Comparison of ENCODE assay signal across 15 mouse cellular contexts in genomic region chr12:81748021-81748576, GRCm38 (mm10). TPM values are rescaled to one million over a fixed set of nuclear protein-coding genes. Genes with fewer than 3 reads are reported as not detected.
A peak's percentile ranks its signal among the peaks of the same experiment; 100 is the strongest.
DNase-seq lines count a peak whose midpoint lies in the region; ATAC-seq and TF ChIP-seq lines count a peak whose summit lies in the region.
"Had no signal": no experiment of that assay in that cellular context is flagged by ENCODE, and none has a peak within 500 bp of the region (broad histone marks: within the 10 kb centered on the region; RNA-seq: fewer than 3 reads in every experiment).

No protein-coding gene starts in this region.

- no peak for DNase-seq in frontal cortex, postnatal 14 days (ENCODE audit: low spot score in 2 of 2)
- DNase-seq in Patski (ENCODE audit: low read depth, low spot score): no peak
- DNase-seq in lung, postnatal 36 days: peak; percentile 62
- no peak for DNase-seq in natural killer cell, adult 2 months (ENCODE audit: low spot score in 2 of 2)
- DNase-seq in spleen, postnatal 10 days (ENCODE audit: low spot score in 2 of 2): no peak
- DNase-seq: layer of hippocampus, adult 9-11 months; liver had no signal

- 50% methylated on average over 4 of the region's 4 CpGs for WGBS in intestine, embryonic 16.5 days

- peaks cover 17% of the 10 kb centered on the region; the same call in 1 of the 2 replicates for H3K4me1 ChIP-seq in intestine, embryonic 16.5 days (ENCODE audit: control insufficient read depth, insufficient read depth, low read length)
- H3K4me1 ChIP-seq: heart, embryonic 15.5 days; hindbrain, embryonic 10.5 days had no signal

- H3K79me2 ChIP-seq in C2C12 (ENCODE audit: control insufficient read depth, insufficient read depth): no peaks in the 10 kb centered on the region

- H3K27me3 ChIP-seq in C2C12 (ENCODE audit: control insufficient read depth, insufficient read depth, insufficient read length) (no peaks in the 10 kb centered on the region), Patski (no peaks in the 10 kb centered on the region)
- no peaks in the 10 kb centered on the region for H3K27me3 ChIP-seq in intestine, embryonic 16.5 days (replicated peaks; ENCODE audit: control insufficient read depth, insufficient read depth, low read length)

- peak; percentile 24; the same call in 1 of the 2 replicates for ATAC-seq in frontal cortex, adult (ENCODE audit: low TSS enrichment)
- peak; percentile 70 for ATAC-seq in Patski
- no peak for ATAC-seq in intestine, embryonic 16.5 days
- ATAC-seq: CD4-positive, CD25-positive, alpha-beta regulatory T cell, adult 4 months had no signal

- in situ Hi-C loops in Patski (cut with MboI; ENCODE audit: low pct_unique_long_range_greater_than_20kb): no loop called here

- H3K36me3 ChIP-seq in C2C12 (ENCODE audit: control insufficient read depth, insufficient read depth): no peaks in the 10 kb centered on the region
- H3K36me3 ChIP-seq in intestine, embryonic 16.5 days (ENCODE audit: control insufficient read depth, insufficient read depth, low read length): no peaks in the 10 kb centered on the region
- H3K36me3 ChIP-seq: heart, embryonic 15.5 days; hindbrain, embryonic 10.5 days had no signal

- no peak for TF ChIP-seq CTCF in C2C12 (IDR thresholded peaks at IDR 0.05; ENCODE audit: control insufficient read depth, insufficient read depth, insufficient read length)
- no peak for TF ChIP-seq CTCF in Patski (IDR thresholded peaks at IDR 0.05)

- no peak overlapping the region for H3K9ac ChIP-seq in intestine, embryonic 16.5 days (ENCODE audit: low read depth, low read length)
- H3K9ac ChIP-seq: heart, embryonic 15.5 days had no signal

- no peak overlapping the region for H3K4me3 ChIP-seq in C2C12 (ENCODE audit: insufficient read depth, poor library complexity, severe bottlenecking)
- H3K4me3 ChIP-seq in intestine, embryonic 16.5 days (ENCODE audit: low read length): no peak overlapping the region
- H3K4me3 ChIP-seq: forebrain, embryonic 10.5 days; heart, embryonic 15.5 days; hindbrain, embryonic 10.5 days had no signal

- H3K4me2 ChIP-seq in intestine, embryonic 16.5 days (ENCODE audit: low read depth, low read length): no peak overlapping the region
- H3K4me2 ChIP-seq: heart, embryonic 15.5 days; midbrain, embryonic 11.5 days had no signal

- POLR2A ChIA-PET in Patski (lab: Charles Lee): interaction anchor here (0.9 kb wide), 1 partner anchor 30 kb away, joined by 3 read pairs; no protein-coding TSS in a partner anchor

- H3ac ChIP-seq in C2C12 (ENCODE audit: control insufficient read depth, insufficient read length, low read depth): no peak overlapping the region

- CTCF ChIA-PET in Patski (lab: Charles Lee): interaction anchor here (0.9 to 2.3 kb wide), 4 partner anchors 9 to 41 kb away, joined by 3 to 7 read pairs (median 4); no protein-coding TSS in a partner anchor

- no peaks in the 10 kb centered on the region for H3K79me3 ChIP-seq in C2C12 (ENCODE audit: low read depth)

- no peak overlapping the region for H3K27ac ChIP-seq in intestine, embryonic 16.5 days (ENCODE audit: low read length)
- H3K27ac ChIP-seq: forebrain, embryonic 10.5 days; heart, embryonic 15.5 days had no signal

- H3K9me3 ChIP-seq in intestine, embryonic 16.5 days (ENCODE audit: control insufficient read depth, low read length): no peaks in the 10 kb centered on the region
- H3K9me3 ChIP-seq: forebrain, embryonic 10.5 days; heart, embryonic 15.5 days; hindbrain, embryonic 10.5 days had no signal

TF ChIP-seq in C2C12, 6 proteins besides CTCF, POLR2A, EP300 and RAD21:
- peak; percentile 59 for TF ChIP-seq MAX (IDR thresholded peaks at IDR 0.05)
- peak; percentile 49 for TF ChIP-seq FOSL1 (IDR thresholded peaks at IDR 0.05; ENCODE audit: insufficient read depth, low read length, poor library complexity, severe bottlenecking)
- TF ChIP-seq MYOD1 (IDR thresholded peaks at IDR 0.05; ENCODE audit: control insufficient read depth, insufficient read length, low read depth): no peak

RNA-seq across cellular contexts. Expression of gene Map3k9, which starts 32.9 kb away (rescaled TPM):
- 0.29 TPM for polyA plus RNA-seq in C2C12 (2012; fragmentation: generic; extraction: Trizol)
- 10.5 TPM for polyA plus RNA-seq in Patski (2021)
- polyA plus RNA-seq in intestine, embryonic 16.5 days (2015; fragmentation: Nextera tagmentation; extraction: Ambion mirVana): 1.4 TPM in 2 replicates
